Mouse (Mus musculus) liver, adult 2 months (tissue): Measurements from ENCODE around the gene Grik5.
A peak's percentile ranks its signal among the peaks of the same experiment; 100 is the strongest.

Experiments used
- CTCF ChIP-seq: fragments of 200-500 bp; IDR thresholded peaks from 2 replicates; pipeline ENCODE4 v1.5.1; 2011; ENCODE audit warnings: low read depth, low read length, control low read depth
- POLR2A ChIP-seq: fragments of 200-500 bp; IDR thresholded peaks from 2 replicates; pipeline ENCODE4 v1.6.1; 2011; ENCODE audit warnings: low read length, control low read depth; ENCODE audit not compliant: insufficient read depth; ENCODE audit errors: extremely low read depth

GRCm38 (mm10) chr7:24971972-24972893, 99.9 kb downstream of the Grik5 start, which contains the start of gene Rabac1:
- TF ChIP-seq POLR2A (peak; percentile 87), CTCF (peak; percentile 28; the same call in 1 of the 2 replicates)
